Mouse (Mus musculus) adrenal gland, postnatal 25 days (tissue): ENCODE results near the gene Olfr1259. TPM values are rescaled to one million over a fixed set of nuclear protein-coding genes. Genes with fewer than 3 reads are reported as not detected.
"Not testable (repeated sequence)": the region's sequence is repeated elsewhere in the genome, so short reads cannot be mapped to it uniquely, and the experiment has no call there.

Experiments
- DNase-seq: peaks from one replicate; pipeline ENCODE4 v3.0.0; 2021; ENCODE audit warnings: mixed read lengths
- long read RNA-seq: library from polyadenylated mRNA; stranded (forward); transcript quantifications from one replicate; pipeline ENCODE4 v2.0.0, GENCODE M21; 2021
- total RNA-seq: library from RNA; stranded (reverse); gene quantifications from 2 replicates; pipeline ENCODE4 v1.2.3, GENCODE M21; 2021

Gene Olfr1259
- total RNA-seq = not detected in 2 replicates
- long read RNA-seq = 0 reads

- DNase-seq = no peak
These were observed at the start of gene Olfr1259 for GRCm38 (mm10) chr2:89948564-89948963. Gene Olfr1259, minus strand, starts transcription at chr2:89948664.

GRCm38 (mm10) chr2:89990921-89991320, 42.5 kb upstream of the Olfr1259 start, which contains the start of gene Olfr1261:
Gene Olfr1261, plus strand, starts transcription at chr2:89991221.
- DNase-seq = no peak

GRCm38 (mm10) chr2:89977709-89978108, 29.2 kb upstream of the Olfr1259 start:
- DNase-seq = no peak

- no peak for DNase-seq
These were observed 25.7 kb upstream of the Olfr1259 start, which contains the start of gene Olfr1260 for GRCm38 (mm10) chr2:89974184-89974583. Gene Olfr1260, plus strand, starts transcription at chr2:89974340.

- DNase-seq = no peak
These were observed 21.5 kb downstream of the Olfr1259 start, which contains the start of gene Olfr1258 for GRCm38 (mm10) chr2:89927009-89927408. Gene Olfr1258, plus strand, starts transcription at chr2:89927309.

- not testable (repeated sequence) for DNase-seq
These were observed 35.8 kb downstream of the Olfr1259 start for GRCm38 (mm10) chr2:89912616-89913015.

Other genes with a start within 250 kb of the Olfr1259 start
- gene Olfr1252, start 223.7 kb downstream of the Olfr1259 start, total RNA-seq = not detected in 2 replicates
- not detected in 2 replicates for gene Olfr1253, start 191.6 kb downstream of the Olfr1259 start, total RNA-seq
- not detected in 2 replicates for gene Olfr1254, start 155.0 kb downstream of the Olfr1259 start, total RNA-seq
- not detected in 2 replicates for gene Olfr1255, start 136.6 kb downstream of the Olfr1259 start, total RNA-seq
- gene Olfr1256, start 107.1 kb downstream of the Olfr1259 start, total RNA-seq = not detected in 2 replicates
- gene Olfr48, start 100.5 kb downstream of the Olfr1259 start, total RNA-seq = not detected in 2 replicates
- not detected in 2 replicates for gene Olfr1257, start 70.2 kb downstream of the Olfr1259 start, total RNA-seq
- gene Olfr1258, start 21.4 kb downstream of the Olfr1259 start, total RNA-seq = not detected in 2 replicates
- gene Olfr1260, start 25.7 kb upstream of the Olfr1259 start, total RNA-seq = not detected in 2 replicates
- not detected in 2 replicates for gene Olfr1261, start 42.6 kb upstream of the Olfr1259 start, total RNA-seq
- not detected in 2 replicates for gene Olfr1262, start 51.5 kb upstream of the Olfr1259 start, total RNA-seq
- not detected in 2 replicates for gene Olfr1263, start 63.5 kb upstream of the Olfr1259 start, total RNA-seq
- not detected in 2 replicates for gene Olfr1264, start 76.9 kb upstream of the Olfr1259 start, total RNA-seq
- gene Olfr1265, start 86.7 kb upstream of the Olfr1259 start, total RNA-seq = not detected in 2 replicates
- not detected in 2 replicates for gene Olfr140, start 114.9 kb upstream of the Olfr1259 start, total RNA-seq
- gene Olfr1269, start 172.7 kb upstream of the Olfr1259 start, total RNA-seq = not detected in 2 replicates
- not detected in 2 replicates for gene Olfr32, start 193.6 kb upstream of the Olfr1259 start, total RNA-seq
- gene Olfr1270, start 204.4 kb upstream of the Olfr1259 start, total RNA-seq = not detected in 2 replicates